Mouse (Mus musculus): ENCODE measurements around the gene Zbtb33. TPM values are rescaled to one million over a fixed set of nuclear protein-coding genes. Genes with fewer than 3 reads are reported as not detected.
"Not testable (repeated sequence)": the region's sequence is repeated elsewhere in the genome, so short reads cannot be mapped to it uniquely, and the experiment has no call there.

The Zbtb33 gene
- polyA plus RNA-seq (2014; fragmentation: Nextera tagmentation; extraction: Ambion mirVana): 9.5 and 10.5 TPM in 2 replicates

GRCm38 (mm10) chrX:38189552-38190457 lies at the start of gene Zbtb33:
Zbtb33 (plus strand) TSS chrX:38189793.
- Histone ChIP-seq H3K27ac (ENCODE audit: low read depth, low read length) (peak within 1 kb of the TSS; percentile 83), H3K27me3 (replicated peaks; ENCODE audit: control insufficient read depth, insufficient read depth, low read length) (no peaks in the 10 kb centered on the region), H3K4me1 (ENCODE audit: control insufficient read depth, insufficient read depth, low read length) (peaks cover 3% of the 10 kb centered on the region; the same call in 1 of the 2 replicates), H3K36me3 (ENCODE audit: control insufficient read depth, insufficient read depth, low read length) (peaks cover 5% of the 10 kb centered on the region; the same call in 1 of the 2 replicates), H3K4me3 (ENCODE audit: low read depth, low read length) (peak within 1 kb of the TSS; percentile 56), H3K9me3 (replicated peaks; ENCODE audit: control insufficient read depth, low read length) (no peaks in the 10 kb centered on the region), H3K4me2 (ENCODE audit: low read length) (peak within 1 kb of the TSS; percentile 63), H3K9ac (ENCODE audit: low read length) (peak within 1 kb of the TSS; percentile 77)
- ATAC-seq (peak; percentile 98), DNase-seq (ENCODE audit: low spot score) (peak; percentile 89)
- WGBS: 32% methylated on average over 67 of the region's 72 CpGs

- ATAC-seq: no peak
- no peak overlapping the region for H3K4me3 ChIP-seq (ENCODE audit: low read depth, low read length)
- 64% methylated on average over 1 of the region's 1 CpGs for WGBS
Measured at GRCm38 (mm10) chrX:38159097-38159496, 30.5 kb upstream of the Zbtb33 start.

GRCm38 (mm10) chrX:38165315-38165714 lies 24.3 kb upstream of the Zbtb33 start:
- DNase-seq (ENCODE audit: low spot score): no peak
- ATAC-seq: no peak

More at GRCm38 (mm10) chrX:38159097-38159496, 30.5 kb upstream of the Zbtb33 start:
- H3K9me3 ChIP-seq (replicated peaks; ENCODE audit: control insufficient read depth, low read length): no peaks in the 10 kb centered on the region
- no peak overlapping the region for H3K9ac ChIP-seq (ENCODE audit: low read length)
- peak; percentile 3 for DNase-seq (ENCODE audit: low spot score)
- H3K36me3 ChIP-seq (ENCODE audit: control insufficient read depth, insufficient read depth, low read length): no peaks in the 10 kb centered on the region
- H3K4me2 ChIP-seq (ENCODE audit: low read length): no peak overlapping the region
- no peaks in the 10 kb centered on the region for H3K27me3 ChIP-seq (replicated peaks; ENCODE audit: control insufficient read depth, insufficient read depth, low read length)
- no peak overlapping the region for H3K27ac ChIP-seq (ENCODE audit: low read depth, low read length)
- no peaks in the 10 kb centered on the region for H3K4me1 ChIP-seq (ENCODE audit: control insufficient read depth, insufficient read depth, low read length)

GRCm38 (mm10) chrX:38166064-38166463 lies 23.5 kb upstream of the Zbtb33 start:
- no peak for ATAC-seq
- Histone ChIP-seq H3K4me3 (ENCODE audit: low read depth, low read length) (no peak overlapping the region), H3K9ac (ENCODE audit: low read length) (no peak overlapping the region)

More at GRCm38 (mm10) chrX:38165315-38165714, 24.3 kb upstream of the Zbtb33 start:
- Histone ChIP-seq H3K27me3 (replicated peaks; ENCODE audit: control insufficient read depth, insufficient read depth, low read length) (no peaks in the 10 kb centered on the region), H3K36me3 (ENCODE audit: control insufficient read depth, insufficient read depth, low read length) (no peaks in the 10 kb centered on the region), H3K4me2 (ENCODE audit: low read length) (no peak overlapping the region), H3K9me3 (replicated peaks; ENCODE audit: control insufficient read depth, low read length) (no peaks in the 10 kb centered on the region), H3K9ac (ENCODE audit: low read length) (no peak overlapping the region), H3K4me3 (ENCODE audit: low read depth, low read length) (no peak overlapping the region), H3K4me1 (ENCODE audit: control insufficient read depth, insufficient read depth, low read length) (no peaks in the 10 kb centered on the region), H3K27ac (ENCODE audit: low read depth, low read length) (no peak overlapping the region)
- 88% methylated on average over 3 of the region's 3 CpGs for WGBS

DNA sequence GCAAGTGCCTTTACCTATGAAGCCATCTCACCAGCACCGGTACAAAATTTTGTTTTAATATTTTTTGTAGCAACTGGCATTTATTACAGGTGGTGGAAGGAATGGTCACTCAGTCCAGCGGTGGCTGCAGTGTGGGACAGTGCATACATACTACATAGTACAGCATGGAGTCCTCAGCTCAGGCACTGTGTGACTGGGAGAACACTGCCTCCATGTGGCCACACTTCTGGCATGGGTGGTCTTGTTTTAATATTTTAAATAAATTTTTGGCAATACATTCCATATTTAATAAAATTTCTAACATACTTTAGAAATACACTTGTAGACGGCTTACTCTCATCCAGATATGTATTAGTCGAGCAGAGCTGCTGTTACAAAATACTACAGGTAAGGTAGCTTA lies 23.0 kb upstream of the Zbtb33 start:
- Histone ChIP-seq H3K9me3 (replicated peaks; ENCODE audit: control insufficient read depth, low read length) (no peaks in the 10 kb centered on the region), H3K27me3 (replicated peaks; ENCODE audit: control insufficient read depth, insufficient read depth, low read length) (no peaks in the 10 kb centered on the region), H3K4me2 (ENCODE audit: low read length) (no peak overlapping the region), H3K9ac (ENCODE audit: low read length) (no peak overlapping the region), H3K27ac (ENCODE audit: low read depth, low read length) (no peak overlapping the region), H3K4me3 (ENCODE audit: low read depth, low read length) (no peak overlapping the region), H3K36me3 (ENCODE audit: control insufficient read depth, insufficient read depth, low read length) (no peaks in the 10 kb centered on the region), H3K4me1 (ENCODE audit: control insufficient read depth, insufficient read depth, low read length) (no peaks in the 10 kb centered on the region)
- ATAC-seq: no peak
- no peak for DNase-seq (ENCODE audit: low spot score)
- WGBS: 83% methylated on average over 4 of the region's 4 CpGs

More at GRCm38 (mm10) chrX:38166064-38166463, 23.5 kb upstream of the Zbtb33 start:
- Histone ChIP-seq H3K36me3 (ENCODE audit: control insufficient read depth, insufficient read depth, low read length) (no peaks in the 10 kb centered on the region), H3K9me3 (replicated peaks; ENCODE audit: control insufficient read depth, low read length) (no peaks in the 10 kb centered on the region), H3K27me3 (replicated peaks; ENCODE audit: control insufficient read depth, insufficient read depth, low read length) (no peaks in the 10 kb centered on the region), H3K4me1 (ENCODE audit: control insufficient read depth, insufficient read depth, low read length) (no peaks in the 10 kb centered on the region), H3K4me2 (ENCODE audit: low read length) (no peak overlapping the region), H3K27ac (ENCODE audit: low read depth, low read length) (no peak overlapping the region)
- DNase-seq (ENCODE audit: low spot score): no peak
- WGBS: 75% methylated on average over 9 of the region's 9 CpGs

DNA sequence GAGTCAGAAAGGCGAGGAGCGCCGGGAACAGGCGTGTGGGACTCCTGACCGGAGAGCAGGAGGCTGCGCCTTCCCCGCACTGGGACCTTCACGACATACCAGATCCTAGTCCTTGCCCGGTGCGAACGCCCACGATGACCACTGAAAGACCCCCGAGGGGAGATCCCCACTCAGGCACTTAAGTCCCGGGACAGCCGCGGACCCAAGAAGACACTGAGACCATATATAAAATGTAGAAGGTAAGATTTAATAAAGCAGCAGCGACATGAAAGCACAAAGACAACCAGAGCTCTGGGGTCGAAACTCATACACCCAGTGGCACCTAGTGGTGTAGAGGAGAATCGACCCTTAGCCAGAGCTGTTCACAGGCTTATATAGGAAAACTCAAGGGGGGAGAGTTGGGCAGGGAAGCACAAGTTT lies 9.7 kb upstream of the Zbtb33 start:
- peak; percentile 78 for ATAC-seq
- peak; percentile 68 for DNase-seq (ENCODE audit: low spot score)
- peak overlapping the region; percentile 38 for H3K4me2 ChIP-seq (ENCODE audit: low read length)
- not testable (repeated sequence) for H3K9me3 ChIP-seq (replicated peaks; ENCODE audit: control insufficient read depth, low read length); H3K4me1 ChIP-seq (ENCODE audit: control insufficient read depth, insufficient read depth, low read length); H3K27me3 ChIP-seq (replicated peaks; ENCODE audit: control insufficient read depth, insufficient read depth, low read length); H3K27ac ChIP-seq (ENCODE audit: low read depth, low read length); H3K36me3 ChIP-seq (ENCODE audit: control insufficient read depth, insufficient read depth, low read length)
- H3K4me3 ChIP-seq (ENCODE audit: low read depth, low read length): peak overlapping the region; percentile 19
- 34% methylated on average over 19 of the region's 19 CpGs for WGBS
- peak overlapping the region; percentile 29; the same call in 1 of the 2 replicates for H3K9ac ChIP-seq (ENCODE audit: low read length)

GRCm38 (mm10) chrX:38180656-38181607 lies 8.7 kb upstream of the Zbtb33 start:
- Histone ChIP-seq H3K9ac (ENCODE audit: low read length) (peak overlapping the region; percentile 35; the same call in 1 of the 2 replicates), H3K27me3 (replicated peaks; ENCODE audit: control insufficient read depth, insufficient read depth, low read length) (no peaks in the 10 kb centered on the region), H3K4me1 (ENCODE audit: control insufficient read depth, insufficient read depth, low read length) (no peaks in the 10 kb centered on the region), H3K27ac (ENCODE audit: low read depth, low read length) (no peak overlapping the region), H3K36me3 (ENCODE audit: control insufficient read depth, insufficient read depth, low read length) (no peaks in the 10 kb centered on the region), H3K9me3 (replicated peaks; ENCODE audit: control insufficient read depth, low read length) (no peaks in the 10 kb centered on the region), H3K4me3 (ENCODE audit: low read depth, low read length) (peak overlapping the region; percentile 36), H3K4me2 (ENCODE audit: low read length) (peak overlapping the region; percentile 62)
- WGBS: 37% methylated on average over 38 of the region's 38 CpGs
- no peak for DNase-seq (ENCODE audit: low spot score)
- ATAC-seq: peak; percentile 65

DNA sequence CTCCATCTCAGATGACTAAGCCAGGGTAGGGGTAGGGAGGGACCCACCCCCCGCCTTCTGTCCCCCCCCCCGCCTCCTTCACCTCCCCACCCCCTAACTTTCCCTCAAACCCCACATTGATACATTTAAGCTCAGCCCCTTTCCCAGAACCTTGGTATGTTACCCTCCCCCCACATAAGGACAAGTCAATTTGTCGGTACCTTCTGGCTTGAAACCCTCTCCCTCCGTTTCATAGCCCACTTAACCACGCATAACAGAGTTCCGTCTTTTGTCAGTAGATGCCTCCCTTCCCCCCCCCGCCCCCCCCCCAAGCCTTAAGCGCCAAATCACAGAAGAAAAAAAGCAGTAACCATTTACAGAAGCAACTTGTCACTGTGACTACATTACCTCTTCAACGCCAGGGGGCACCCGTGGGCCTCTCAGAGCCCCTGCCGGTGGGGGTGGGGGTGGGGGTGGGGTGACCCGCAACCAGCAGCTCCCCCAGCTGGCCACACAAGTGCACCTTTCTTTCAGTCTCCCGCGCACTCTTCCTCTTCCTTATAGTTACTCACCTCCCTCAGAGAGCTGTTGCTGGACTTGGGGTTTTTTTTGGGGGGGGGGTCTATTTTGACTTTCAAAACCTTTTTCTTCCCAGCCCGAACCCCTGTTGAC lies 7.9 kb upstream of the Zbtb33 start:
- Histone ChIP-seq H3K9me3 (replicated peaks; ENCODE audit: control insufficient read depth, low read length) (no peaks in the 10 kb centered on the region), H3K4me1 (ENCODE audit: control insufficient read depth, insufficient read depth, low read length) (no peaks in the 10 kb centered on the region), H3K9ac (ENCODE audit: low read length) (no peak overlapping the region), H3K4me3 (ENCODE audit: low read depth, low read length) (no peak overlapping the region), H3K27me3 (replicated peaks; ENCODE audit: control insufficient read depth, insufficient read depth, low read length) (no peaks in the 10 kb centered on the region), H3K36me3 (ENCODE audit: control insufficient read depth, insufficient read depth, low read length) (no peaks in the 10 kb centered on the region), H3K27ac (ENCODE audit: low read depth, low read length) (no peak overlapping the region), H3K4me2 (ENCODE audit: low read length) (peak overlapping the region; percentile 62; the same call in 1 of the 2 replicates)
- ATAC-seq: peak; percentile 68
- WGBS: 28% methylated on average over 15 of the region's 15 CpGs
- peak; percentile 70 for DNase-seq (ENCODE audit: low spot score)

Measured in forebrain, embryonic 14.5 days (tissue).